In the genomic region with DNA sequence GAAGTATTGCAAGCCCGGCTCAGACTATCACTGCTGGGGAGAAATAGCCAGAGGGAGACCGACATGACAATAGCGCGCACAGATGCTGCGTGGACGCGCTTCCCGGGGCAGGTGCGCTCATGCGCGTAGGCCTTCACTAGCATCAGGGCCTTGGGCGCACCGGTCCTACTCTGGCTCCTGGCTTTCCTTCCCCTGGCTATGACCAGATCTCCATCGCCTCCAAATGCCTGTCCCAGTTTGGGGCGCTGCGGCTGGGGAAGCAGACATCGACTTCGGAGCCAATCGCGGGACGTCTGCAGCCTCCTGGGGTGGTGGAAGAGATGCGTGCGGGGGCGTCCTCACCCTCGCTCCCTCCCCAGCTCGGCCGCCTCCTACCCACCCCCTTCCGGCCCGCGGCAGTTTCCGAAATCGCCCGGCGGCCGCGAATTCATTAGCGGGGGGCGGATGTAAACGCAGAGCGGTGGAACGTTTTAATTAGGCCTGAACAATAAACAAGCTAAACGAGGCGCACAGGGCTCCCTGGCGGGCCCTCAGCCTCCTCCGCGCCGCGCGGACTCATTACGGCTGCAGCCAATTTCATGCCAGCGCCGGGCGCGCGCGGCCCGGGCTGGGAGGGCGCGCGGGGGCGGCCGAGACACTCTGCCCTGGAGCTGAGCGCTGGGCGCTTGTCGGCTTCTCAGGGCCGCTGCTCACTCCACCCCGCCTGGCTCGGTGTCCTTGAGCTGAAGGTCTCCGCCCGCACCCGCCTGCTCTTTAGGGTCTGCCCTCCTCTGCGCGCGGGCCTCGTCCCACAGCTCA, we compare ENCODE assay signal across 8 mouse cellular contexts. TPM values are rescaled to one million over a fixed set of nuclear protein-coding genes. Genes with fewer than 3 reads are reported as not detected.
DNase-seq lines count a peak whose midpoint lies in the region; ATAC-seq and TF ChIP-seq lines count a peak whose summit lies in the region.

No protein-coding gene starts in this region.

- ATAC-seq in cerebellum, adult (ENCODE audit: insufficient number of reproducible peaks, low FRiP score, low TSS enrichment): peak; percentile 66
- ATAC-seq in forebrain, embryonic 15.5 days (replicated peaks): peak; percentile 46
- ATAC-seq in hindbrain, embryonic 11.5 days (ENCODE audit: low FRiP score): peak; percentile 65
- peak; percentile 66 for ATAC-seq in midbrain, embryonic 16.5 days

- no peaks in the 10 kb centered on the region for H3K9me3 ChIP-seq in forebrain, embryonic 15.5 days
- H3K9me3 ChIP-seq in hindbrain, embryonic 11.5 days (ENCODE audit: control insufficient read depth, low read length): no peaks in the 10 kb centered on the region
- no peaks in the 10 kb centered on the region for H3K9me3 ChIP-seq in midbrain, embryonic 16.5 days (replicated peaks; ENCODE audit: control insufficient read depth, low read length, poor library complexity, severe bottlenecking)

- H3K79me2 ChIP-seq in liver, adult 2 months (ENCODE audit: control insufficient read depth, insufficient read depth, low read length): no peaks in the 10 kb centered on the region

- no peak for TF ChIP-seq CTCF in liver, adult 2 months (IDR thresholded peaks at IDR 0.05; ENCODE audit: low read depth, low read length)
- TF ChIP-seq CTCF in testis, adult 2 months (IDR thresholded peaks at IDR 0.05; ENCODE audit: control insufficient read depth, insufficient read depth, insufficient replicate concordance, low read depth, low read length): no peak

- no peak overlapping the region for H3K27ac ChIP-seq in liver, adult 2 months (replicated peaks; ENCODE audit: insufficient read depth, low read depth, low read length)
- H3K27ac ChIP-seq in forebrain, embryonic 15.5 days (replicated peaks): peak overlapping the region; percentile 99
- peak overlapping the region; percentile 89 for H3K27ac ChIP-seq in hindbrain, embryonic 11.5 days (ENCODE audit: low read depth, low read length)
- peak overlapping the region; percentile 98 for H3K27ac ChIP-seq in midbrain, embryonic 16.5 days (ENCODE audit: low read length)
- no peak overlapping the region for H3K27ac ChIP-seq in testis, adult 2 months (ENCODE audit: control insufficient read depth, insufficient read depth, low read depth, low read length)

- H3K4me3 ChIP-seq in liver, adult 2 months (ENCODE audit: insufficient read depth, low read depth, low read length): peak overlapping the region; percentile 23; the same call in 1 of the 2 replicates
- peak overlapping the region; percentile 41 for H3K4me3 ChIP-seq in forebrain, embryonic 15.5 days
- H3K4me3 ChIP-seq in hindbrain, embryonic 11.5 days (ENCODE audit: low read depth, low read length): peak overlapping the region; percentile 40
- peak overlapping the region; percentile 41 for H3K4me3 ChIP-seq in midbrain, embryonic 16.5 days (ENCODE audit: low read depth, low read length)
- H3K4me3 ChIP-seq in testis, adult 2 months (ENCODE audit: control insufficient read depth, low read depth, low read length): peak overlapping the region; percentile 44

- no peaks in the 10 kb centered on the region for H3K4me1 ChIP-seq in liver, adult 2 months (ENCODE audit: control insufficient read depth, insufficient read depth, low read length)
- peaks cover 68% of the 10 kb centered on the region for H3K4me1 ChIP-seq in forebrain, embryonic 15.5 days
- H3K4me1 ChIP-seq in hindbrain, embryonic 11.5 days (replicated peaks; ENCODE audit: control insufficient read depth, insufficient read depth, low read length): peaks cover 19% of the 10 kb centered on the region
- H3K4me1 ChIP-seq in midbrain, embryonic 16.5 days (ENCODE audit: control insufficient read depth, insufficient read depth, low read length): peaks cover 52% of the 10 kb centered on the region
- H3K4me1 ChIP-seq in testis, adult 2 months (ENCODE audit: control insufficient read depth, insufficient read depth, low read length): peaks cover 11% of the 10 kb centered on the region

- H3K9ac ChIP-seq in liver, adult 2 months (ENCODE audit: low read depth, low read length): 0 out of 2 replicates have a peak overlapping the region, but pooled peaks have one; percentile 37
- peak overlapping the region; percentile 66 for H3K9ac ChIP-seq in forebrain, embryonic 15.5 days (replicated peaks)
- peak overlapping the region; percentile 72 for H3K9ac ChIP-seq in hindbrain, embryonic 11.5 days (ENCODE audit: low read depth, low read length)
- H3K9ac ChIP-seq in midbrain, embryonic 16.5 days (ENCODE audit: low read depth, low read length): peak overlapping the region; percentile 73

- peak overlapping the region; percentile 82 for H3K4me2 ChIP-seq in forebrain, embryonic 15.5 days (replicated peaks)
- H3K4me2 ChIP-seq in hindbrain, embryonic 11.5 days (replicated peaks; ENCODE audit: low read depth, low read length): peak overlapping the region; percentile 82
- peak overlapping the region; percentile 71 for H3K4me2 ChIP-seq in midbrain, embryonic 16.5 days (ENCODE audit: low read length)

- no peaks in the 10 kb centered on the region for H3K36me3 ChIP-seq in liver, adult 2 months (ENCODE audit: control insufficient read depth, insufficient read depth, low read length)
- H3K36me3 ChIP-seq in forebrain, embryonic 15.5 days: no peaks in the 10 kb centered on the region
- H3K36me3 ChIP-seq in hindbrain, embryonic 11.5 days (ENCODE audit: control insufficient read depth, insufficient read depth, low read length): no peaks in the 10 kb centered on the region
- no peaks in the 10 kb centered on the region for H3K36me3 ChIP-seq in midbrain, embryonic 16.5 days (ENCODE audit: control insufficient read depth, insufficient read depth, low read length)
- no peaks in the 10 kb centered on the region for H3K36me3 ChIP-seq in testis, adult 2 months (ENCODE audit: control insufficient read depth, insufficient read depth, low read length)

- peaks cover 14% of the 10 kb centered on the region for H3K27me3 ChIP-seq in liver, adult 2 months (ENCODE audit: control insufficient read depth, insufficient read depth, low read length)
- peaks cover 5% of the 10 kb centered on the region; the same call in 1 of the 2 replicates for H3K27me3 ChIP-seq in forebrain, embryonic 15.5 days
- H3K27me3 ChIP-seq in hindbrain, embryonic 11.5 days (ENCODE audit: control insufficient read depth, insufficient read depth, low read length): peaks cover 61% of the 10 kb centered on the region
- H3K27me3 ChIP-seq in midbrain, embryonic 16.5 days (ENCODE audit: control insufficient read depth, insufficient read depth, low read depth, low read length): peaks cover 3% of the 10 kb centered on the region; the same call in 1 of the 2 replicates
- peaks cover 4% of the 10 kb centered on the region for H3K27me3 ChIP-seq in testis, adult 2 months (ENCODE audit: control insufficient read depth, insufficient read depth, low read length)

- 2% methylated on average over 72 of the region's 75 CpGs for WGBS in liver, adult 2 months
- WGBS in forebrain, embryonic 15.5 days: under 1% methylated on average over 75 of the region's 75 CpGs
- WGBS in hindbrain, embryonic 11.5 days: under 1% methylated on average over 73 of the region's 75 CpGs
- WGBS in midbrain, embryonic 16.5 days: under 1% methylated on average over 71 of the region's 75 CpGs

- no peak for DNase-seq in liver, adult 2 months (ENCODE audit: extremely low read depth, low read depth, low spot score)
- DNase-seq in liver: no peak
- peak; percentile 79 for DNase-seq in hindbrain, embryonic 11.5 days (ENCODE audit: low spot score)
- peak; percentile 56 to 71 for DNase-seq in left cerebral cortex, adult 8-10 months (ENCODE audit: low spot score in 2 of 2)

- no peak for TF ChIP-seq POLR2A in liver, adult 2 months (IDR thresholded peaks at IDR 0.05; ENCODE audit: extremely low read depth, insufficient read depth, low read length)
- no peak for TF ChIP-seq POLR2A in testis, adult 2 months (IDR thresholded peaks at IDR 0.05; ENCODE audit: control insufficient read depth, low read depth, low read length)

RNA-seq across cellular contexts. Expression of a gene that starts 24.7 kb away (rescaled TPM):
- total RNA-seq in liver, adult 2 months (2014; rRNA removed): 19.1 and 20.5 TPM in 2 replicates
- polyA plus RNA-seq in liver, adult 2 months (2012; rRNA removed): 20.7 and 22.8 TPM in 2 replicates
- polyA plus RNA-seq in forebrain, embryonic 15.5 days (2015; fragmentation: Nextera tagmentation; extraction: Ambion mirVana): 72.1 and 74.5 TPM in 2 replicates
- polyA plus RNA-seq in hindbrain, embryonic 11.5 days (2014; fragmentation: Nextera tagmentation; extraction: Ambion mirVana): 26.2 and 30.1 TPM in 2 replicates
- 10 to 100 TPM; 74.9 to 85.2 (median 82.2) TPM for total RNA-seq in left cerebral cortex, adult 8-10 months (2022)
- polyA plus RNA-seq in midbrain, embryonic 16.5 days (2015; fragmentation: Nextera tagmentation; extraction: Ambion mirVana): 38.3 and 38.7 TPM in 2 replicates
- polyA plus RNA-seq in testis, adult 2 months (2012; rRNA removed): 18.0 and 20.1 TPM in 2 replicates

Comparison
In these comparisons a context has a peak if more than half of its experiments do, and no peak if none do; other contexts are left out.
1. DNase-seq: peak in hindbrain, embryonic 11.5 days (single experiment) and left cerebral cortex, adult 8-10 months (2 of 2); none in liver, adult 2 months (single experiment) and liver (single experiment).
2. H3K27ac ChIP-seq: peak in forebrain, embryonic 15.5 days (single experiment), hindbrain, embryonic 11.5 days (single experiment) and midbrain, embryonic 16.5 days (single experiment); none in liver, adult 2 months (single experiment) and testis, adult 2 months (single experiment).
3. Peak in every context shown above with its lines, with median percentiles within 50 percentile points of each other: H3K4me3 ChIP-seq, H3K9ac ChIP-seq, ATAC-seq and H3K4me2 ChIP-seq.